Mouse (Mus musculus) ES-E14 (cell line): Measurements from ENCODE around the gene Fgf7.

Experiments used
- HCFC1 ChIP-seq: IDR thresholded peaks from 2 replicates; pipeline ENCODE4 v1.6.1; 2012; ENCODE audit warnings: low read length, inconsistent platforms, borderline replicate concordance; ENCODE audit not compliant: insufficient read depth
- ZC3H11A ChIP-seq: IDR thresholded peaks from 2 replicates; pipeline ENCODE4 v1.6.1; 2012; ENCODE audit warnings: low read depth, mild to moderate bottlenecking, inconsistent platforms, low read length, borderline replicate concordance

DNA sequence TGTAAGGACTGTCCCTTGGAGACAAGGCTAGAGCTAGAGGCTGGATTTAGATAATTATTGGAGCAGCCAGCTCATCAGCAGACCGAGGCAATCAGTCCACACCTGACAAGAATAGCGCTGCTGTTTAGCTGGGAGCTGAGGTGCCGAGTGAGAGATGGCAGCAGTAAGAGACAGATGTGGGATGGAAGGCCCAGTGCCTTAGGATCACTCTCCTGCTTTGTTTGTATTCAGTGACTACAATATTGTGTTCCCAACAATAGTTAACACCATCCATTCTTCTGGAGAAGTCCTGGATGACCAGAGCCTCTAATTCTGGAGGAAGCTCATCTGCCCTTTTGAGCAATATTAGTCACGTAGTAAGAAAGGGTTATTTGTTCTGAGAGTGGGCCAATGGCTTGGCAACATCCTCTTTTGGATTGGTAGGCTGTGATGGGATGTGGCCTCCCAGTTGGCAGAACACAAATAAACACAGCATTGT is 5.0 kb downstream of the Fgf7 start:
- no peak for TF ChIP-seq HCFC1
- no peak for TF ChIP-seq ZC3H11A
